Mouse (Mus musculus) CH12F3 (cell line): ENCODE results near the gene Mut.

ENCODE experiments used
- in situ Hi-C: fragments of 300-500 bp; cut with MboI; formaldehyde crosslinking; loops from 2 replicates; pipeline ENCODE4 v1.14.3; 2020; ENCODE audit warnings: low sequenced_read_pairs

Gene Mut

GRCm38 (mm10) chr17:40934420-40935231 lies at the start of gene Mut, which contains the start of gene Cenpq:
Gene Mut (plus strand): TSS chr17:40934685.
Gene Cenpq (minus strand): TSS chr17:40935047.
- in situ Hi-C loops: no loop called here

- in situ Hi-C loops: no loop called here
Observed at GRCm38 (mm10) chr17:40885155-40885554, 49.3 kb upstream of the Mut start.

GRCm38 (mm10) chr17:40887849-40888536 lies 46.5 kb upstream of the Mut start:
- in situ Hi-C loops: no loop called here

GRCm38 (mm10) chr17:40896863-40897262 lies 37.6 kb upstream of the Mut start:
- in situ Hi-C loops: no loop called here

- in situ Hi-C loops: no loop called here
Observed at GRCm38 (mm10) chr17:40899783-40900363, 34.6 kb upstream of the Mut start.

GRCm38 (mm10) chr17:40903345-40903744 lies 31.1 kb upstream of the Mut start:
- in situ Hi-C loops: no loop called here

- in situ Hi-C loops: no loop called here
Observed at GRCm38 (mm10) chr17:40904056-40904597, 30.4 kb upstream of the Mut start.

GRCm38 (mm10) chr17:40904721-40905154 lies 29.7 kb upstream of the Mut start:
- in situ Hi-C loops: no loop called here

GRCm38 (mm10) chr17:40914250-40914649 lies 20.2 kb upstream of the Mut start, which contains the start of gene Glyatl3:
Gene Glyatl3 (minus strand): TSS chr17:40914350.
- in situ Hi-C loops: no loop called here

GRCm38 (mm10) chr17:40915499-40915898 lies 19.0 kb upstream of the Mut start:
- in situ Hi-C loops: no loop called here

GRCm38 (mm10) chr17:40933985-40934384 lies 500 bp upstream of the Mut start:
- in situ Hi-C loops: no loop called here

GRCm38 (mm10) chr17:40948518-40948917 lies 14.0 kb downstream of the Mut start:
- in situ Hi-C loops: no loop called here

GRCm38 (mm10) chr17:40977914-40978313 lies 43.4 kb downstream of the Mut start:
- in situ Hi-C loops: no loop called here

- in situ Hi-C loops: no loop called here
Observed at GRCm38 (mm10) chr17:40992102-40992501, 57.6 kb downstream of the Mut start.
